Mouse (Mus musculus) G1E (cell line): ENCODE measurements around the gene Stk38.

Experiments
- CTCF ChIP-seq: IDR thresholded peaks from 2 replicates; pipeline ENCODE4 v1.5.1; 2012; ENCODE audit warnings: low read depth, low read length, inconsistent platforms, mixed read lengths
- GATA1 ChIP-seq: IDR thresholded peaks from 2 replicates; pipeline ENCODE4 v1.6.1; 2012; ENCODE audit warnings: borderline replicate concordance, low read length, inconsistent platforms, mixed read lengths

DNA sequence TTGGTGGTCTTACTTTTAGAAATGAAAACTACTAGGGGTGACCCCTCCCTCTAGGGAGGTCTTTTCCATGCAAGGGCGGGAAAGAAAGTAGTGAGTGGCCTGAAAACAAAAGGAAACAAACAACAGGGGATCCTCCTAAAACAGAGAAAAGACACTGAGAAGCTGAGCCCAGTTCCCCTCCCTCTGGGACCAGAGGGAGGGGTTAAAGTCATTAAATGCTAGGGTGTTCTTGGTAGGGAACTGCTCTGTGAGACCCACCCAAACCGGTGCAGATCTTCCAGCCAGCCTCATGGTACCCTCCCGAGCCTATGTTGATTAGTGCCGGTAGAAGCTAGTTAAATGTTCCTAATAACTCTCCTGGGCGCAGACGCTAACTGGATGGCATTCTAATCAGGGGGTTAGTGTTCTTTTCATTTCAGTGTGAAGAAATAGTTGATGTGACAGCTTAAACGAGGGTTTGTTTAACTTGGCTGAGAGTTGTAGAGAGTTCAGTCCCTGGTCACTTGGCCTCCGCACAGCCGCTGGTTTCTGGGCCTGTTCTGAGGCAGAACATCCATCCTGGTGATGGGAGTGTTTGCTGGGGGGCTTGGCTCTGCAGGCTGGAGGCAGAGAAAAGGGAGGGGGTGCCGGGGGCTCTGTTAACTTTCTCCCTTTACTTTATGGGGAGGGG, 17.2 kb upstream of the Stk38 start:
- TF ChIP-seq CTCF (no peak), GATA1 (no peak)
